Mouse (Mus musculus) thymus, postnatal 4 days (tissue): Measurements from ENCODE around the gene Atf7ip2.

Experiments
- DNase-seq: peaks from one replicate; pipeline ENCODE4 v3.0.0; 2021

Atf7ip2 gene

GRCm38 (mm10) chr16:10297696-10298644 is 105.5 kb downstream of the Atf7ip2 start:
- DNase-seq, result no peak

GRCm38 (mm10) chr16:10299637-10300036 is 107.1 kb downstream of the Atf7ip2 start:
- no peak for DNase-seq

- DNase-seq, result no peak
These were observed 108.0 kb downstream of the Atf7ip2 start for GRCm38 (mm10) chr16:10300231-10301186.
